Mouse (Mus musculus) midbrain, embryonic 14.5 days (tissue): ENCODE data around the gene Zfp120. TPM values are rescaled to one million over a fixed set of nuclear protein-coding genes. Genes with fewer than 3 reads are reported as not detected.
A peak's percentile ranks its signal among the peaks of the same experiment; 100 is the strongest.
"Not testable (repeated sequence)": the region's sequence is repeated elsewhere in the genome, so short reads cannot be mapped to it uniquely, and the experiment has no call there.

Experiments used
- ATAC-seq: fragments of 200-750 bp; cut with Nextera tagmentation; 2 replicates; pipeline ENCODE4 v1.8.0; 2017; ENCODE audit warnings: moderate number of reproducible peaks, moderate library complexity; ENCODE audit not compliant: low FRiP score, low TSS enrichment
- DNase-seq: peaks from one replicate; pipeline ENCODE4 v3.0.0-alpha.2; 2015
- H3K27ac ChIP-seq: fragments of 300-500 bp; sonication (generic); replicated peaks from 2 replicates; pipeline ENCODE4 v1.5.1; 2014; ENCODE audit warnings: mild to moderate bottlenecking, low read depth, low read length, moderate library complexity
- H3K27me3 ChIP-seq: fragments of 300-500 bp; sonication (generic); 2 replicates; pipeline ENCODE4 v1.6.1; 2014; ENCODE audit warnings: low read length, control low read depth, mixed read lengths; ENCODE audit not compliant: control insufficient read depth, insufficient read depth
- H3K36me3 ChIP-seq: fragments of 300-500 bp; sonication (generic); 2 replicates; pipeline ENCODE4 v1.6.1; 2014; ENCODE audit warnings: low read length, control low read depth; ENCODE audit not compliant: control insufficient read depth, insufficient read depth
- H3K4me1 ChIP-seq: fragments of 300-500 bp; sonication (generic); 2 replicates; pipeline ENCODE4 v1.6.1; 2014; ENCODE audit warnings: mild to moderate bottlenecking, antibody characterized with exemption, low read length, control low read depth; ENCODE audit not compliant: control insufficient read depth, insufficient read depth
- H3K4me2 ChIP-seq: fragments of 300-500 bp; sonication (generic); 2 replicates; pipeline ENCODE4 v1.6.1; 2014; ENCODE audit warnings: mild to moderate bottlenecking, low read length, moderate library complexity
- H3K4me3 ChIP-seq: fragments of 300-500 bp; sonication (generic); replicated peaks from 2 replicates; pipeline ENCODE4 v1.5.1; 2014; ENCODE audit warnings: low read depth, low read length
- H3K9ac ChIP-seq: fragments of 300-500 bp; sonication (generic); replicated peaks from 2 replicates; pipeline ENCODE4 v1.6.1; 2014; ENCODE audit warnings: mild to moderate bottlenecking, low read length, moderate library complexity
- H3K9me3 ChIP-seq: fragments of 300-500 bp; sonication (generic); 2 replicates; pipeline ENCODE4 v1.6.1; 2016; ENCODE audit warnings: low read length, control low read depth, mixed read lengths; ENCODE audit not compliant: control insufficient read depth
- WGBS: fragments of 180-500 bp; shearing (Covaris S2); extraction: QIAGEN DNeasy Blood & Tissue Kit; methylation state at CpG from one replicate; pipeline ENCODE4 v1.1.7; 2014; 5-methylcytosine and 5-hydroxymethylcytosine counted together
- polyA plus RNA-seq: library from polyadenylated mRNA; unstranded; fragments of >200 nt; fragmentation: Nextera tagmentation; extraction: Ambion mirVana; gene quantifications from 2 replicates; pipeline ENCODE4 v1.2.1, GENCODE M21; 2014

Gene Zfp120
- polyA plus RNA-seq, 1 experiment from 2014 or later = 15.8 TPM

- H3K4me3 ChIP-seq, H3K9ac ChIP-seq, H3K27me3 ChIP-seq, H3K27ac ChIP-seq, H3K36me3 ChIP-seq, H3K4me2 ChIP-seq, H3K9me3 ChIP-seq, H3K4me1 ChIP-seq: not testable (repeated sequence)
- DNase-seq = peak; percentile 89
- peak; percentile 40; the same call in 1 of the 2 replicates for ATAC-seq
- 30% methylated on average over 2 of the region's 2 CpGs for WGBS
Measured at GRCm38 (mm10) chr2:150099618-150100017, 36.9 kb downstream of the Zfp120 start.

Other genes starting within 250 kb of the Zfp120 start
- not detected in 2 replicates for gene Gm10770, start 43.0 kb upstream of the Zfp120 start, polyA plus RNA-seq
- gene Gm14139, start 45.0 kb upstream of the Zfp120 start, polyA plus RNA-seq = not detected in 2 replicates
- gene Zfp937, start 81.4 kb upstream of the Zfp120 start, polyA plus RNA-seq = 11.3 and 12.3 TPM in 2 replicates
- 1.8 and 2.8 TPM in 2 replicates for gene Gm21994, start 118.9 kb upstream of the Zfp120 start, polyA plus RNA-seq
- gene Gm14124, start 120.8 kb upstream of the Zfp120 start, polyA plus RNA-seq = 0.12 TPM in 1 of 2 replicates, not detected in the other
- 0.95 and 0.98 TPM in 2 replicates for gene Gm10130, start 187.0 kb upstream of the Zfp120 start, polyA plus RNA-seq
- 14.8 and 19.7 TPM in 2 replicates for gene 3300002I08Rik, start 226.1 kb upstream of the Zfp120 start, polyA plus RNA-seq